Mouse (Mus musculus): Measurements from ENCODE around the gene E2f3. TPM values are rescaled to one million over a fixed set of nuclear protein-coding genes. Genes with fewer than 3 reads are reported as not detected.

E2f3 gene
- polyA plus RNA-seq (2014; fragmentation: Nextera tagmentation; extraction: Ambion mirVana): 15.2 and 16.1 TPM in 2 replicates

DNA sequence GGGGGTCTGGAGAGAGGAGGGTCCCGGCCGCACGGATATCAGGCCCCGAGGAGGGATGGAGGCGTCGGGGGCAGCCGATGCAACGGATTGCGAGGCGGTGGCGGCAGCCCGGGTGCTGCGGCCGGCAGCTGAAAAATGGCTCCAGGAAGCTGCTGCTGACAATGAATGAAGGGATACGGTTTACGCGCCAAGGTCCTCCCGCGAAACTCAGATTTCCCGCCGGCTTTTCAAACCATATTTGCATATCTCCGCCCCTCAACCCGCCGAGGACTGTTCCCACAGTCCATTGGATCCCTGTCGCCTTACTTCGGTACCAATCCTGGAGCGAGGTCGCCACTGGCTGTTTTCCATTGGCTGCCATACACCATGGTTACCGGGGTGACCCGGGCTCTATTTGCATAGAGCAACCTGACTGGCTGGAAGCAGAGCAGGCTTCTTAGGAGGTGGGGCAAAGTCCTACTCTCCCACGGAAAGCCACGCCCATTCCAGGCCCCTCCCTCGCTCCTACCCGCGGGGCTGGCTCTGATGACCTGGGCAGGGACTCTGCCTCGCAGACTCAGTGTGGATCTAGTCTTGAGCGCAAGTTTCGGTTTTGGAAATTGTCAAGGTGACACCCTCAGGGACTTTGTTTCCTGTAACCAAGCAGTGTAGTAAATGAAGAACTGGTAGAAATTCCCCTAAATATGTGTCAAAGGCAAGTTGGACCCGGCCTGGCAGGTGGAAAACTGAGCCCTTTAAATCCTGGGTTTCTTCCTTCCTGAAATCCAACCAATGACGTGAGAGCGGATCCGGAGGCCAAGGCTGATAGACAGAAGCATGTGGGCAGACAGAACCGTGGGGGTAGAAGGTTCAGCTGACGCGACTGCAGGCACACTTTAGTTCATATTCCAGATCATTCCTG, at the start of gene E2f3:
TSS of gene E2f3 (minus strand) at position 209 of the 901 bp plus-strand sequence.
- peak; percentile 98 for ATAC-seq (ENCODE audit: insufficient read depth, low FRiP score, low TSS enrichment)
- under 1% methylated on average over 45 of the region's 45 CpGs for WGBS
- Histone ChIP-seq H3K27me3 (ENCODE audit: control insufficient read depth, insufficient read depth, low read length) (no peaks in the 10 kb centered on the region), H3K27ac (ENCODE audit: low read depth, low read length) (peak within 1 kb of the TSS; percentile 96), H3K4me3 (ENCODE audit: low read depth, low read length) (peak within 1 kb of the TSS; percentile 97), H3K36me3 (ENCODE audit: control insufficient read depth, insufficient read depth, low read length) (no peaks in the 10 kb centered on the region), H3K4me1 (ENCODE audit: control insufficient read depth, insufficient read depth, low read length) (0 out of 2 replicates have a peak, but pooled peaks cover 4% of the 10 kb centered on the region), H3K9ac (ENCODE audit: low read length) (peak within 1 kb of the TSS; percentile 100), H3K4me2 (ENCODE audit: low read depth) (peak within 1 kb of the TSS; percentile 66), H3K9me3 (ENCODE audit: control insufficient read depth, low read length) (no peaks in the 10 kb centered on the region)
- DNase-seq (ENCODE audit: low spot score): peak; percentile 97

GRCm38 (mm10) chr13:30034540-30034939, 48.7 kb upstream of the E2f3 start:
- WGBS: 93% methylated on average over 5 of the region's 5 CpGs

DNA sequence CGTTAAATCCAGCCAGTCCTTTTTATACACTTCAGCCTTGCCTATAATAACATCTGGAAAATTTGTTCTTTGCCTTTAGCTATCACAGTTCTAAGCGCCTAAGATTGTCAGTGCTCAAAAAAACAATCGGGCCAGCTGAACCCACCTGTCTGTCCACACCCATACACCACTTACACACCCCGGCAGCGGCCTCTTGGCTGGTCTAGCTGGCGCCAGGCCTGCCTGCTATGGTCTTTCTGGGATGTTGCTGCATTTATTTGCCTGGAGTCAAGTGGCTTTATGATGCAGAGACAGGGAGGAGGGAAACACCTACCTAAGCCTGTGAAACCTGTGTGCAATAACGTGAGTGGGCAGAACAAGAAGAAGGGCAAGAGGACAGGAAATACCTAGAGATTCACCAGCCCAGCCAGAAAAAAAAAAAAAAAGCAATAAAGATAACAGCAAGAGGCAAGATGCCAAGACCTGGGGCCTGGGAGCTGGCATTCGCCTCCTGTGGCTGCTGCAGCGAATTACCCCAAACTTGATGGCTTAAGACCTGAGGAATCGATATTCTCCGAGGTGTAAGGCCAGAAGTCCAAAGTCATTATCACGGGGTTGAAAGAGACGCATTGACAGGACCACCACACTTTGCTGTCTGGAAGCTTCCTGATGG, 45.9 kb upstream of the E2f3 start:
- Histone ChIP-seq H3K4me2 (ENCODE audit: low read depth) (no peak overlapping the region), H3K4me3 (ENCODE audit: low read depth, low read length) (no peak overlapping the region), H3K27ac (ENCODE audit: low read depth, low read length) (no peak overlapping the region), H3K9me3 (ENCODE audit: control insufficient read depth, low read length) (no peaks in the 10 kb centered on the region), H3K36me3 (ENCODE audit: control insufficient read depth, insufficient read depth, low read length) (no peaks in the 10 kb centered on the region), H3K27me3 (ENCODE audit: control insufficient read depth, insufficient read depth, low read length) (no peaks in the 10 kb centered on the region), H3K4me1 (ENCODE audit: control insufficient read depth, insufficient read depth, low read length) (no peaks in the 10 kb centered on the region), H3K9ac (ENCODE audit: low read length) (no peak overlapping the region)
- DNase-seq (ENCODE audit: low spot score) (no peak), ATAC-seq (ENCODE audit: insufficient read depth, low FRiP score, low TSS enrichment) (no peak)
- 88% methylated on average over 13 of the region's 13 CpGs for WGBS

More at GRCm38 (mm10) chr13:30034540-30034939, 48.7 kb upstream of the E2f3 start:
- Histone ChIP-seq H3K4me1 (ENCODE audit: control insufficient read depth, insufficient read depth, low read length) (no peaks in the 10 kb centered on the region), H3K36me3 (ENCODE audit: control insufficient read depth, insufficient read depth, low read length) (no peaks in the 10 kb centered on the region), H3K4me2 (ENCODE audit: low read depth) (no peak overlapping the region), H3K9me3 (ENCODE audit: control insufficient read depth, low read length) (no peaks in the 10 kb centered on the region), H3K27ac (ENCODE audit: low read depth, low read length) (no peak overlapping the region), H3K9ac (ENCODE audit: low read length) (no peak overlapping the region), H3K4me3 (ENCODE audit: low read depth, low read length) (no peak overlapping the region), H3K27me3 (ENCODE audit: control insufficient read depth, insufficient read depth, low read length) (no peaks in the 10 kb centered on the region)
- ATAC-seq (ENCODE audit: insufficient read depth, low FRiP score, low TSS enrichment): no peak
- no peak for DNase-seq (ENCODE audit: low spot score)

GRCm38 (mm10) chr13:30027841-30028240, 42.0 kb upstream of the E2f3 start:
- no peak overlapping the region for H3K27ac ChIP-seq (ENCODE audit: low read depth, low read length)
- 89% methylated on average over 3 of the region's 3 CpGs for WGBS
- H3K36me3 ChIP-seq (ENCODE audit: control insufficient read depth, insufficient read depth, low read length): no peaks in the 10 kb centered on the region
- DNase-seq (ENCODE audit: low spot score) (no peak), ATAC-seq (ENCODE audit: insufficient read depth, low FRiP score, low TSS enrichment) (no peak)
- H3K9ac ChIP-seq (ENCODE audit: low read length): no peak overlapping the region
- H3K4me2 ChIP-seq (ENCODE audit: low read depth): no peak overlapping the region
- H3K4me3 ChIP-seq (ENCODE audit: low read depth, low read length): no peak overlapping the region
- H3K27me3 ChIP-seq (ENCODE audit: control insufficient read depth, insufficient read depth, low read length): no peaks in the 10 kb centered on the region
- no peaks in the 10 kb centered on the region for H3K9me3 ChIP-seq (ENCODE audit: control insufficient read depth, low read length)
- H3K4me1 ChIP-seq (ENCODE audit: control insufficient read depth, insufficient read depth, low read length): no peaks in the 10 kb centered on the region

DNA sequence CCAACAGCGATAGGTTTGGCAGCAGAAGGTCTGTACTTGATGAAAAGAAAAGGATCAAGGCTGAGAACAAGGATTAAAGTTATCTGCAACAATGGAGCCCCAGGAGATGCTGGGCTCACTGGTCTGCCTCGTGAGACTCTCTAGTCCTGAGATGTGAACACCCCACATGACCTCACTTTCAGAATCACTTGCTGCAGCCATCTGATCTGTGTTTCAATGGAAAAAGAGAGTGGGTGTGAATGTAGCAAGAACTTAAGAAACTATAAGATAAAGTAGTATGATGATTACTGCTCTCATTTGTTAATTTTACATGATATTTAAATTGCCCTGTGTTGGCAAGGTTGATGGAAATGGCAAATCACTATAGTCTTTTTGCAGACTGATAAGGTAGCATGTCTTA, 36.6 kb upstream of the E2f3 start:
- Histone ChIP-seq H3K9ac (ENCODE audit: low read length) (no peak overlapping the region), H3K9me3 (ENCODE audit: control insufficient read depth, low read length) (no peaks in the 10 kb centered on the region), H3K27me3 (ENCODE audit: control insufficient read depth, insufficient read depth, low read length) (no peaks in the 10 kb centered on the region), H3K4me2 (ENCODE audit: low read depth) (no peak overlapping the region), H3K27ac (ENCODE audit: low read depth, low read length) (no peak overlapping the region), H3K4me3 (ENCODE audit: low read depth, low read length) (no peak overlapping the region), H3K4me1 (ENCODE audit: control insufficient read depth, insufficient read depth, low read length) (no peaks in the 10 kb centered on the region), H3K36me3 (ENCODE audit: control insufficient read depth, insufficient read depth, low read length) (no peaks in the 10 kb centered on the region)
- DNase-seq (ENCODE audit: low spot score): no peak
- no peak for ATAC-seq (ENCODE audit: insufficient read depth, low FRiP score, low TSS enrichment)
- 92% methylated on average over 2 of the region's 2 CpGs for WGBS

- H3K9me3 ChIP-seq (ENCODE audit: control insufficient read depth, low read length): no peaks in the 10 kb centered on the region
- no peaks in the 10 kb centered on the region for H3K36me3 ChIP-seq (ENCODE audit: control insufficient read depth, insufficient read depth, low read length)
- H3K27ac ChIP-seq (ENCODE audit: low read depth, low read length): no peak overlapping the region
- no peak overlapping the region for H3K9ac ChIP-seq (ENCODE audit: low read length)
- DNase-seq (ENCODE audit: low spot score) (no peak), ATAC-seq (ENCODE audit: insufficient read depth, low FRiP score, low TSS enrichment) (no peak)
- H3K4me2 ChIP-seq (ENCODE audit: low read depth): no peak overlapping the region
- WGBS: 89% methylated on average over 2 of the region's 2 CpGs
- H3K27me3 ChIP-seq (ENCODE audit: control insufficient read depth, insufficient read depth, low read length): no peaks in the 10 kb centered on the region
- no peak overlapping the region for H3K4me3 ChIP-seq (ENCODE audit: low read depth, low read length)
- H3K4me1 ChIP-seq (ENCODE audit: control insufficient read depth, insufficient read depth, low read length): no peaks in the 10 kb centered on the region
These were observed 32.7 kb upstream of the E2f3 start for GRCm38 (mm10) chr13:30018573-30018972.

DNA sequence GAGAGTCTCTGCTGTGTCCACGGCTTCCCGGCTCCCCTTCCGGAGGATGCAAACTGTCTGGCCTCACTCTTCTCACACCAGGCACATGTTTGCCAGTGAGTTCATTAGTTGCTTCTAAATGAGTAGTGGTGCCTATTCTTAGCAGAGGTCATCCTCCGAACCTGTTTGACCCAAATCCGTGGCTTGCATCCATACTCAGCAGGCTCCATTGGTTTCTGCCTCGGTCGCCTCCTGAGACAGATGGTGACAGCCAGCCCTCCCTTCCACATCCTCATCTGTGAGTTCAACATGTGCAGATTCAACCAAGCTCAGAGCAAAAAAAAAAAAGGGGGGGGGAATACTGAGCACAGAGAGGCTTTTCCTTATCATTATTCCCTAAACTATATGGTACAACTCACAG, 31.7 kb upstream of the E2f3 start:
- Histone ChIP-seq H3K36me3 (ENCODE audit: control insufficient read depth, insufficient read depth, low read length) (no peaks in the 10 kb centered on the region), H3K4me1 (ENCODE audit: control insufficient read depth, insufficient read depth, low read length) (no peaks in the 10 kb centered on the region), H3K27me3 (ENCODE audit: control insufficient read depth, insufficient read depth, low read length) (no peaks in the 10 kb centered on the region), H3K9me3 (ENCODE audit: control insufficient read depth, low read length) (no peaks in the 10 kb centered on the region), H3K4me2 (ENCODE audit: low read depth) (no peak overlapping the region), H3K9ac (ENCODE audit: low read length) (no peak overlapping the region), H3K27ac (ENCODE audit: low read depth, low read length) (no peak overlapping the region), H3K4me3 (ENCODE audit: low read depth, low read length) (no peak overlapping the region)
- DNase-seq (ENCODE audit: low spot score) (no peak), ATAC-seq (ENCODE audit: insufficient read depth, low FRiP score, low TSS enrichment) (no peak)
- WGBS: 90% methylated on average over 7 of the region's 7 CpGs

GRCm38 (mm10) chr13:30014576-30014975, 28.7 kb upstream of the E2f3 start:
- no peak overlapping the region for H3K4me2 ChIP-seq (ENCODE audit: low read depth)
- ATAC-seq (ENCODE audit: insufficient read depth, low FRiP score, low TSS enrichment) (no peak), DNase-seq (ENCODE audit: low spot score) (no peak)
- H3K36me3 ChIP-seq (ENCODE audit: control insufficient read depth, insufficient read depth, low read length): no peaks in the 10 kb centered on the region
- no peaks in the 10 kb centered on the region for H3K9me3 ChIP-seq (ENCODE audit: control insufficient read depth, low read length)
- H3K4me3 ChIP-seq (ENCODE audit: low read depth, low read length): no peak overlapping the region
- H3K9ac ChIP-seq (ENCODE audit: low read length): no peak overlapping the region
- H3K27me3 ChIP-seq (ENCODE audit: control insufficient read depth, insufficient read depth, low read length): no peaks in the 10 kb centered on the region
- H3K4me1 ChIP-seq (ENCODE audit: control insufficient read depth, insufficient read depth, low read length): no peaks in the 10 kb centered on the region
- 89% methylated on average over 8 of the region's 8 CpGs for WGBS
- no peak overlapping the region for H3K27ac ChIP-seq (ENCODE audit: low read depth, low read length)
